Mouse (Mus musculus): Measurements from ENCODE around the gene Zfp637. TPM values are rescaled to one million over a fixed set of nuclear protein-coding genes. Genes with fewer than 3 reads are reported as not detected.
"Not testable (repeated sequence)": the region's sequence is repeated elsewhere in the genome, so short reads cannot be mapped to it uniquely, and the experiment has no call there.

Gene Zfp637
- polyA plus RNA-seq, 1 experiment, result 25.5 TPM

DNA sequence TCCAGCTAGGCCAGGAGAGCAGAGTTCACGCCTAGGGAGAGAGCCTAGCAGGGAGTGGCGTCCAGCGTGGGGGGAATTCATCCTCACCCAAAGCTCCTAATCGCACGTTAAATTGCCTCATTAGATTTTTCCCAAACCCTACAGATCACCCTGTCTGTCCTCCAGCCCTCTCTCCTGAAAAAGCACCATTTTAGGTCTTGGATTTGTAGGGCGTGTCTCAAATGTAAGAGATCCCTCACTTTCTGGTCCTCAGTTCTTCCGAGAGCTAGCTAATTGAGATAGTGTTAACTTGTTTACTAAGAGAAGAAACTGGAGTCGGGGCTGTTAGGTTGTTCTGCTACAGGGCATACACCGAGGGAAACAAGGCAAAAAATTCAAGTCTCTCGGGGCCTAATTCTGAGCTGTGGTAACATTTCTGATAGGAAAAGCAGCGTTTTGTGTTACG, 553 bp downstream of the Zfp637 start:
- H3K36me3 ChIP-seq (ENCODE audit: control insufficient read depth, insufficient read depth, low read length), result peaks cover 25% of the 10 kb centered on the region
- no peak overlapping the region for H3K27ac ChIP-seq (ENCODE audit: control insufficient read depth, insufficient read depth, low read length)
- peak overlapping the region; percentile 99 for H3K4me3 ChIP-seq (ENCODE audit: control insufficient read depth, insufficient read depth, low read length)
- H3K27me3 ChIP-seq (ENCODE audit: control insufficient read depth, insufficient read depth, low read length), result no peaks in the 10 kb centered on the region
- 0 out of 2 replicates have a peak, but pooled peaks cover 2% of the 10 kb centered on the region for H3K4me1 ChIP-seq (replicated peaks; ENCODE audit: control insufficient read depth, insufficient read depth, low read length)
- DNase-seq, result no peak
- no peak for TF ChIP-seq CTCF (IDR thresholded peaks at IDR 0.05; ENCODE audit: borderline replicate concordance, control insufficient read depth, extremely low read depth, insufficient read depth, low read length, poor library complexity)
- no peak for TF ChIP-seq POLR2A (IDR thresholded peaks at IDR 0.05; ENCODE audit: control insufficient read depth, extremely low read depth, insufficient read depth, low read length, poor library complexity)
- 8% methylated on average over 12 of the region's 12 CpGs for WGBS

- 95% methylated on average over 9 of the region's 9 CpGs for WGBS
- TF ChIP-seq POLR2A (IDR thresholded peaks at IDR 0.05; ENCODE audit: control insufficient read depth, extremely low read depth, insufficient read depth, low read length, poor library complexity), result no peak
- no peak for TF ChIP-seq CTCF (IDR thresholded peaks at IDR 0.05; ENCODE audit: borderline replicate concordance, control insufficient read depth, extremely low read depth, insufficient read depth, low read length, poor library complexity)
- no peaks in the 10 kb centered on the region for H3K27me3 ChIP-seq (ENCODE audit: control insufficient read depth, insufficient read depth, low read length)
- peaks cover 29% of the 10 kb centered on the region for H3K36me3 ChIP-seq (ENCODE audit: control insufficient read depth, insufficient read depth, low read length)
- DNase-seq, result no peak
- H3K4me1 ChIP-seq (replicated peaks; ENCODE audit: control insufficient read depth, insufficient read depth, low read length), result 0 out of 2 replicates have a peak, but pooled peaks cover 2% of the 10 kb centered on the region
- H3K4me3 ChIP-seq (ENCODE audit: control insufficient read depth, insufficient read depth, low read length), result no peak overlapping the region
- H3K27ac ChIP-seq (ENCODE audit: control insufficient read depth, insufficient read depth, low read length), result no peak overlapping the region
These were observed 3.6 kb downstream of the Zfp637 start for GRCm38 (mm10) chr6:117844597-117844996.

GRCm38 (mm10) chr6:117846671-117847070, 5.7 kb downstream of the Zfp637 start:
- peaks cover 29% of the 10 kb centered on the region for H3K36me3 ChIP-seq (ENCODE audit: control insufficient read depth, insufficient read depth, low read length)
- 95% methylated on average over 4 of the region's 4 CpGs for WGBS
- H3K4me1 ChIP-seq (replicated peaks; ENCODE audit: control insufficient read depth, insufficient read depth, low read length); H3K27ac ChIP-seq (ENCODE audit: control insufficient read depth, insufficient read depth, low read length); DNase-seq; H3K4me3 ChIP-seq (ENCODE audit: control insufficient read depth, insufficient read depth, low read length); H3K27me3 ChIP-seq (ENCODE audit: control insufficient read depth, insufficient read depth, low read length): not testable (repeated sequence)

DNA sequence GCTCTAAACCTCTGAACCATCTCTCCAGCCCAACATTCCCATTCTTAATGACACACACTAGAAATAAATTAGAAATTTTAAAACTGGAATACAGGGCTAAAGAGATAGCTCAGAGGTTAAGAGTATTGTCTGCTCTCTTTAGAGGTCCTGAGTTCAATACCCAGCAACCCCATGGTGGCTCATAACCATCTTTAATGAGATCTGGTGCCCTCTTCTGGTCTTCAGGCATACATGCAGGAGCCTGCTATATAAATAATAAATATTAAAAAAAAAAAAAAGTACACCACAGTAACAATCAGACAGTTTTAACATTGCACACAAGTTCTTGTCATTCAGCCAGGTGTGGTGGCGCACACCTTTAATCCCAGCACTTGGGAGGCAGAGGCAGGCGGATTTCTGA, 6.8 kb downstream of the Zfp637 start:
- no peaks in the 10 kb centered on the region for H3K27me3 ChIP-seq (ENCODE audit: control insufficient read depth, insufficient read depth, low read length)
- no peak overlapping the region for H3K4me3 ChIP-seq (ENCODE audit: control insufficient read depth, insufficient read depth, low read length)
- H3K36me3 ChIP-seq (ENCODE audit: control insufficient read depth, insufficient read depth, low read length), result peaks cover 29% of the 10 kb centered on the region
- WGBS, result 100% methylated on average over 2 of the region's 2 CpGs
- no peak for DNase-seq
- no peak overlapping the region for H3K27ac ChIP-seq (ENCODE audit: control insufficient read depth, insufficient read depth, low read length)
- H3K4me1 ChIP-seq (replicated peaks; ENCODE audit: control insufficient read depth, insufficient read depth, low read length), result no peaks in the 10 kb centered on the region
- no peak for TF ChIP-seq CTCF (IDR thresholded peaks at IDR 0.05; ENCODE audit: borderline replicate concordance, control insufficient read depth, extremely low read depth, insufficient read depth, low read length, poor library complexity)
- TF ChIP-seq POLR2A (IDR thresholded peaks at IDR 0.05; ENCODE audit: control insufficient read depth, extremely low read depth, insufficient read depth, low read length, poor library complexity), result no peak

GRCm38 (mm10) chr6:117848577-117848976, 7.6 kb downstream of the Zfp637 start:
- DNase-seq, result no peak
- Histone ChIP-seq H3K27ac (ENCODE audit: control insufficient read depth, insufficient read depth, low read length) (no peak overlapping the region), H3K4me3 (ENCODE audit: control insufficient read depth, insufficient read depth, low read length) (no peak overlapping the region), H3K4me1 (replicated peaks; ENCODE audit: control insufficient read depth, insufficient read depth, low read length) (no peaks in the 10 kb centered on the region), H3K27me3 (ENCODE audit: control insufficient read depth, insufficient read depth, low read length) (no peaks in the 10 kb centered on the region), H3K36me3 (ENCODE audit: control insufficient read depth, insufficient read depth, low read length) (peaks cover 26% of the 10 kb centered on the region)
- WGBS, result 96% methylated on average over 5 of the region's 5 CpGs
- TF ChIP-seq POLR2A (IDR thresholded peaks at IDR 0.05; ENCODE audit: control insufficient read depth, extremely low read depth, insufficient read depth, low read length, poor library complexity) (no peak), CTCF (IDR thresholded peaks at IDR 0.05; ENCODE audit: borderline replicate concordance, control insufficient read depth, extremely low read depth, insufficient read depth, low read length, poor library complexity) (no peak)

GRCm38 (mm10) chr6:117851747-117852146, 10.8 kb downstream of the Zfp637 start:
- Histone ChIP-seq H3K27ac (ENCODE audit: control insufficient read depth, insufficient read depth, low read length) (no peak overlapping the region), H3K4me1 (replicated peaks; ENCODE audit: control insufficient read depth, insufficient read depth, low read length) (no peaks in the 10 kb centered on the region), H3K27me3 (ENCODE audit: control insufficient read depth, insufficient read depth, low read length) (no peaks in the 10 kb centered on the region), H3K36me3 (ENCODE audit: control insufficient read depth, insufficient read depth, low read length) (peaks cover 4% of the 10 kb centered on the region; the same call in 1 of the 2 replicates), H3K4me3 (ENCODE audit: control insufficient read depth, insufficient read depth, low read length) (no peak overlapping the region)
- TF ChIP-seq CTCF (IDR thresholded peaks at IDR 0.05; ENCODE audit: borderline replicate concordance, control insufficient read depth, extremely low read depth, insufficient read depth, low read length, poor library complexity) (no peak), POLR2A (IDR thresholded peaks at IDR 0.05; ENCODE audit: control insufficient read depth, extremely low read depth, insufficient read depth, low read length, poor library complexity) (no peak)
- no peak for DNase-seq
- 49% methylated on average over 2 of the region's 2 CpGs for WGBS

DNA sequence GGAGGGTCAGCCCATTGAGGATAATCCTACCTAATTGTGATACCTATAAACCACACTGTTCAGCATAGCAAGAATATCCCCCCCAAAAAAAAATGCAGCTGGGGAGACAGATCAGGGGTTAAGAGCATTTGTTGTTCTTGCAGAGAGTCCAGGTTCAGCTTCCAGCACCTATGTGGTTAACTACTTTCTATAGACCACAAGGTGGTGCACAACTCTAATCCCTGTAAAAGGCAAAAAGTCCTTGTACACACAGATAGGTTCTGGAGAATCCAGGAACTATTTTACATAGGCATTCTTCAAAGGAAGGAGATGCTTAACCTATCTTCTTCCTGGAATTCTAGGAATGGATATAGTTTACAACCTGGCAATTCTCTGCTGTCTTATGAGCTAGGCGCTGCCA, 17.0 kb downstream of the Zfp637 start:
- H3K36me3 ChIP-seq (ENCODE audit: control insufficient read depth, insufficient read depth, low read length), result no peaks in the 10 kb centered on the region
- H3K4me1 ChIP-seq (replicated peaks; ENCODE audit: control insufficient read depth, insufficient read depth, low read length), result peaks cover under 1% of the 10 kb centered on the region; the same call in 1 of the 2 replicates
- no peak overlapping the region for H3K27ac ChIP-seq (ENCODE audit: control insufficient read depth, insufficient read depth, low read length)
- no peak overlapping the region for H3K4me3 ChIP-seq (ENCODE audit: control insufficient read depth, insufficient read depth, low read length)
- TF ChIP-seq CTCF (IDR thresholded peaks at IDR 0.05; ENCODE audit: borderline replicate concordance, control insufficient read depth, extremely low read depth, insufficient read depth, low read length, poor library complexity) (no peak), POLR2A (IDR thresholded peaks at IDR 0.05; ENCODE audit: control insufficient read depth, extremely low read depth, insufficient read depth, low read length, poor library complexity) (no peak)
- no peaks in the 10 kb centered on the region for H3K27me3 ChIP-seq (ENCODE audit: control insufficient read depth, insufficient read depth, low read length)
- WGBS, result 96% methylated on average over 1 of the region's 1 CpGs
- no peak for DNase-seq

All from thymus, adult 2 months (tissue).